Mouse (Mus musculus) retina, postnatal 1 day (tissue): ENCODE results near the gene Slc25a17.

Experiments
- DNase-seq: peaks from one replicate; pipeline ENCODE4 v3.0.0-alpha.2; 2012

Slc25a17 gene

GRCm38 (mm10) chr15:81300520-81301069, 60.0 kb downstream of the Slc25a17 start:
- no peak for DNase-seq

- no peak for DNase-seq
These were observed 61.1 kb downstream of the Slc25a17 start for GRCm38 (mm10) chr15:81299549-81299948.

GRCm38 (mm10) chr15:81298213-81298612, 62.4 kb downstream of the Slc25a17 start:
- DNase-seq: no peak

GRCm38 (mm10) chr15:81297543-81297942, 63.1 kb downstream of the Slc25a17 start:
- no peak for DNase-seq

- no peak for DNase-seq
These were observed 65.7 kb downstream of the Slc25a17 start for GRCm38 (mm10) chr15:81294897-81295296.

GRCm38 (mm10) chr15:81294386-81294785, 66.2 kb downstream of the Slc25a17 start:
- no peak for DNase-seq

- no peak for DNase-seq
These were observed 69.9 kb downstream of the Slc25a17 start for GRCm38 (mm10) chr15:81290747-81291146.

- DNase-seq: no peak
These were observed 70.4 kb downstream of the Slc25a17 start for GRCm38 (mm10) chr15:81290230-81290629.

GRCm38 (mm10) chr15:81284121-81284734, 76.4 kb downstream of the Slc25a17 start:
- DNase-seq: no peak

GRCm38 (mm10) chr15:81278699-81279098, 81.9 kb downstream of the Slc25a17 start:
- DNase-seq: no peak

- peak; percentile 60 for DNase-seq
These were observed 82.7 kb downstream of the Slc25a17 start for GRCm38 (mm10) chr15:81277928-81278327.

- DNase-seq: no peak
These were observed 87.3 kb downstream of the Slc25a17 start for GRCm38 (mm10) chr15:81273361-81273760.

GRCm38 (mm10) chr15:81272305-81273053, 88.1 kb downstream of the Slc25a17 start:
- peak; percentile 56 for DNase-seq
